Mouse (Mus musculus): ENCODE measurements around the gene Tnn. TPM values are rescaled to one million over a fixed set of nuclear protein-coding genes. Genes with fewer than 3 reads are reported as not detected.

The Tnn gene
- polyA plus RNA-seq, 1 experiment from 2014 or later: 12.4 TPM

- Histone ChIP-seq H3K4me1 (peaks cover 17% of the 10 kb centered on the region), H3K9ac (no peak overlapping the region), H3K27ac (replicated peaks) (no peak overlapping the region), H3K4me2 (replicated peaks) (no peak overlapping the region), H3K4me3 (replicated peaks) (no peak overlapping the region), H3K9me3 (replicated peaks) (no peaks in the 10 kb centered on the region), H3K36me3 (no peaks in the 10 kb centered on the region), H3K27me3 (peaks cover 4% of the 10 kb centered on the region; the same call in 1 of the 2 replicates)
- ATAC-seq (ENCODE audit: insufficient number of reproducible peaks, low FRiP score, low TSS enrichment, low read depth): no peak
- WGBS: 68% methylated on average over 3 of the region's 3 CpGs
Observed at GRCm38 (mm10) chr1:160145606-160146005, 7.8 kb downstream of the Tnn start.

GRCm38 (mm10) chr1:160144343-160144742, 9.0 kb downstream of the Tnn start:
- Histone ChIP-seq H3K27me3 (peaks cover 4% of the 10 kb centered on the region; the same call in 1 of the 2 replicates), H3K9ac (no peak overlapping the region)
- WGBS: 75% methylated on average over 7 of the region's 7 CpGs

GRCm38 (mm10) chr1:160136362-160136890, 17.0 kb downstream of the Tnn start:
- no peak overlapping the region for H3K27ac ChIP-seq (replicated peaks)
- no peak for ATAC-seq (ENCODE audit: insufficient number of reproducible peaks, low FRiP score, low TSS enrichment, low read depth)
- H3K9me3 ChIP-seq (replicated peaks): no peaks in the 10 kb centered on the region
- no peak overlapping the region for H3K4me2 ChIP-seq (replicated peaks)
- H3K9ac ChIP-seq: no peak overlapping the region
- no peak overlapping the region for H3K4me3 ChIP-seq (replicated peaks)
- H3K27me3 ChIP-seq: no peaks in the 10 kb centered on the region
- no peaks in the 10 kb centered on the region for H3K4me1 ChIP-seq
- 78% methylated on average over 7 of the region's 7 CpGs for WGBS
- no peaks in the 10 kb centered on the region for H3K36me3 ChIP-seq

More at GRCm38 (mm10) chr1:160144343-160144742, 9.0 kb downstream of the Tnn start:
- H3K9me3 ChIP-seq (replicated peaks): no peaks in the 10 kb centered on the region
- no peak overlapping the region for H3K4me2 ChIP-seq (replicated peaks)
- no peak overlapping the region for H3K27ac ChIP-seq (replicated peaks)
- peaks cover 10% of the 10 kb centered on the region for H3K4me1 ChIP-seq
- H3K4me3 ChIP-seq (replicated peaks): no peak overlapping the region
- no peaks in the 10 kb centered on the region for H3K36me3 ChIP-seq
- ATAC-seq (ENCODE audit: insufficient number of reproducible peaks, low FRiP score, low TSS enrichment, low read depth): no peak

- H3K27ac ChIP-seq (replicated peaks): no peak overlapping the region
- ATAC-seq (ENCODE audit: insufficient number of reproducible peaks, low FRiP score, low TSS enrichment, low read depth): no peak
- WGBS: 74% methylated on average over 4 of the region's 4 CpGs
- H3K4me2 ChIP-seq (replicated peaks): no peak overlapping the region
- H3K36me3 ChIP-seq: no peaks in the 10 kb centered on the region
- H3K27me3 ChIP-seq: no peaks in the 10 kb centered on the region
- H3K9me3 ChIP-seq (replicated peaks): no peaks in the 10 kb centered on the region
- H3K4me3 ChIP-seq (replicated peaks): no peak overlapping the region
- H3K9ac ChIP-seq: no peak overlapping the region
- H3K4me1 ChIP-seq: no peaks in the 10 kb centered on the region
Observed at GRCm38 (mm10) chr1:160133464-160134079, 19.8 kb downstream of the Tnn start.

GRCm38 (mm10) chr1:160123957-160124356, 29.4 kb downstream of the Tnn start:
- Histone ChIP-seq H3K36me3 (no peaks in the 10 kb centered on the region), H3K27me3 (no peaks in the 10 kb centered on the region), H3K4me1 (no peaks in the 10 kb centered on the region), H3K4me3 (replicated peaks) (no peak overlapping the region), H3K9me3 (replicated peaks) (no peaks in the 10 kb centered on the region), H3K9ac (no peak overlapping the region), H3K4me2 (replicated peaks) (no peak overlapping the region), H3K27ac (replicated peaks) (no peak overlapping the region)
- WGBS: 81% methylated on average over 2 of the region's 2 CpGs
- ATAC-seq (ENCODE audit: insufficient number of reproducible peaks, low FRiP score, low TSS enrichment, low read depth): no peak

- no peak for ATAC-seq (ENCODE audit: insufficient number of reproducible peaks, low FRiP score, low TSS enrichment, low read depth)
- WGBS: 25% methylated on average over 2 of the region's 2 CpGs
Observed at GRCm38 (mm10) chr1:160108604-160109003, 44.8 kb downstream of the Tnn start.

GRCm38 (mm10) chr1:160105426-160105825, 48.0 kb downstream of the Tnn start:
- 86% methylated on average over 5 of the region's 5 CpGs for WGBS
- ATAC-seq (ENCODE audit: insufficient number of reproducible peaks, low FRiP score, low TSS enrichment, low read depth): no peak
- no peak overlapping the region for H3K4me3 ChIP-seq (replicated peaks)

More at GRCm38 (mm10) chr1:160108604-160109003, 44.8 kb downstream of the Tnn start:
- Histone ChIP-seq H3K36me3 (no peaks in the 10 kb centered on the region), H3K27ac (replicated peaks) (no peak overlapping the region), H3K4me2 (replicated peaks) (no peak overlapping the region), H3K27me3 (no peaks in the 10 kb centered on the region), H3K4me3 (replicated peaks) (no peak overlapping the region), H3K9me3 (replicated peaks) (no peaks in the 10 kb centered on the region), H3K9ac (no peak overlapping the region), H3K4me1 (no peaks in the 10 kb centered on the region)

GRCm38 (mm10) chr1:160100996-160101395, 52.4 kb downstream of the Tnn start:
- H3K4me2 ChIP-seq (replicated peaks): no peak overlapping the region
- H3K4me1 ChIP-seq: no peaks in the 10 kb centered on the region
- no peaks in the 10 kb centered on the region for H3K27me3 ChIP-seq
- H3K9me3 ChIP-seq (replicated peaks): no peaks in the 10 kb centered on the region
- H3K36me3 ChIP-seq: no peaks in the 10 kb centered on the region
- no peak overlapping the region for H3K9ac ChIP-seq
- WGBS: 63% methylated on average over 5 of the region's 5 CpGs
- no peak overlapping the region for H3K4me3 ChIP-seq (replicated peaks)
- no peak for ATAC-seq (ENCODE audit: insufficient number of reproducible peaks, low FRiP score, low TSS enrichment, low read depth)
- H3K27ac ChIP-seq (replicated peaks): no peak overlapping the region

More at GRCm38 (mm10) chr1:160105426-160105825, 48.0 kb downstream of the Tnn start:
- Histone ChIP-seq H3K27me3 (no peaks in the 10 kb centered on the region), H3K27ac (replicated peaks) (no peak overlapping the region), H3K4me2 (replicated peaks) (no peak overlapping the region), H3K36me3 (no peaks in the 10 kb centered on the region), H3K9me3 (replicated peaks) (no peaks in the 10 kb centered on the region), H3K9ac (no peak overlapping the region), H3K4me1 (no peaks in the 10 kb centered on the region)

GRCm38 (mm10) chr1:160099659-160100302, 53.6 kb downstream of the Tnn start:
- Histone ChIP-seq H3K36me3 (no peaks in the 10 kb centered on the region), H3K4me1 (no peaks in the 10 kb centered on the region), H3K27me3 (no peaks in the 10 kb centered on the region), H3K4me3 (replicated peaks) (no peak overlapping the region), H3K9ac (no peak overlapping the region), H3K27ac (replicated peaks) (no peak overlapping the region), H3K4me2 (replicated peaks) (no peak overlapping the region), H3K9me3 (replicated peaks) (no peaks in the 10 kb centered on the region)
- 82% methylated on average over 5 of the region's 5 CpGs for WGBS
- ATAC-seq (ENCODE audit: insufficient number of reproducible peaks, low FRiP score, low TSS enrichment, low read depth): no peak

GRCm38 (mm10) chr1:160086651-160087050, 66.7 kb downstream of the Tnn start:
- no peak for ATAC-seq (ENCODE audit: insufficient number of reproducible peaks, low FRiP score, low TSS enrichment, low read depth)
- 55% methylated on average over 2 of the region's 2 CpGs for WGBS
- Histone ChIP-seq H3K27ac (replicated peaks) (no peak overlapping the region), H3K9me3 (replicated peaks) (no peaks in the 10 kb centered on the region), H3K27me3 (no peaks in the 10 kb centered on the region), H3K4me3 (replicated peaks) (no peak overlapping the region), H3K4me1 (no peaks in the 10 kb centered on the region), H3K9ac (no peak overlapping the region), H3K4me2 (replicated peaks) (no peak overlapping the region), H3K36me3 (no peaks in the 10 kb centered on the region)

GRCm38 (mm10) chr1:160084239-160084638, 69.1 kb downstream of the Tnn start:
- Histone ChIP-seq H3K4me1 (no peaks in the 10 kb centered on the region), H3K9me3 (replicated peaks) (no peaks in the 10 kb centered on the region), H3K4me3 (replicated peaks) (no peak overlapping the region), H3K9ac (no peak overlapping the region), H3K36me3 (no peaks in the 10 kb centered on the region), H3K27me3 (no peaks in the 10 kb centered on the region), H3K27ac (replicated peaks) (no peak overlapping the region), H3K4me2 (replicated peaks) (no peak overlapping the region)
- no peak for ATAC-seq (ENCODE audit: insufficient number of reproducible peaks, low FRiP score, low TSS enrichment, low read depth)
- 93% methylated on average over 1 of the region's 1 CpGs for WGBS
